Mouse (Mus musculus): ENCODE results near the gene D230025D16Rik. TPM values are rescaled to one million over a fixed set of nuclear protein-coding genes. Genes with fewer than 3 reads are reported as not detected.

Gene D230025D16Rik
- polyA plus RNA-seq, 1 experiment from 2014 or later, result 30.3 TPM

GRCm38 (mm10) chr8:105261326-105261980 is 36.5 kb downstream of the D230025D16Rik start:
- Histone ChIP-seq H3K4me3 (replicated peaks) (no peak overlapping the region), H3K9ac (replicated peaks) (no peak overlapping the region), H3K9me3 (replicated peaks) (no peaks in the 10 kb centered on the region), H3K27me3 (replicated peaks) (peaks cover 87% of the 10 kb centered on the region), H3K27ac (replicated peaks) (no peak overlapping the region), H3K36me3 (no peaks in the 10 kb centered on the region), H3K4me1 (peaks cover 32% of the 10 kb centered on the region), H3K4me2 (no peak overlapping the region)
- no peak for ATAC-seq (ENCODE audit: low FRiP score)
- WGBS, result 86% methylated on average over 12 of the region's 12 CpGs

GRCm38 (mm10) chr8:105263244-105263912 is 38.4 kb downstream of the D230025D16Rik start:
- H3K4me1 ChIP-seq, result peaks cover 45% of the 10 kb centered on the region
- peak overlapping the region; percentile 64 for H3K4me3 ChIP-seq (replicated peaks)
- ATAC-seq (ENCODE audit: low FRiP score), result no peak
- no peaks in the 10 kb centered on the region for H3K9me3 ChIP-seq (replicated peaks)
- no peak overlapping the region for H3K27ac ChIP-seq (replicated peaks)
- H3K4me2 ChIP-seq, result 0 out of 2 replicates have a peak overlapping the region, but pooled peaks have one; percentile 92
- no peak overlapping the region for H3K9ac ChIP-seq (replicated peaks)
- H3K36me3 ChIP-seq, result no peaks in the 10 kb centered on the region
- WGBS, result 41% methylated on average over 16 of the region's 16 CpGs
- peaks cover 91% of the 10 kb centered on the region for H3K27me3 ChIP-seq (replicated peaks)

- no peaks in the 10 kb centered on the region for H3K9me3 ChIP-seq (replicated peaks)
- H3K36me3 ChIP-seq, result no peaks in the 10 kb centered on the region
- H3K4me2 ChIP-seq, result peak within 1 kb of the TSS; percentile 92
- peaks cover 45% of the 10 kb centered on the region for H3K4me1 ChIP-seq
- no peak for ATAC-seq (ENCODE audit: low FRiP score)
- WGBS, result under 1% methylated on average over 54 of the region's 54 CpGs
- peaks cover 90% of the 10 kb centered on the region for H3K27me3 ChIP-seq (replicated peaks)
- H3K27ac ChIP-seq (replicated peaks), result no peak within 1 kb of the TSS
- peak within 1 kb of the TSS; percentile 64 for H3K4me3 ChIP-seq (replicated peaks)
- H3K9ac ChIP-seq (replicated peaks), result peak within 1 kb of the TSS; percentile 49
Measured at GRCm38 (mm10) chr8:105264024-105264982, 39.4 kb downstream of the D230025D16Rik start, which contains the start of the genes Tradd and Fbxl8. Gene Tradd, minus strand, starts transcription at chr8:105264609. Gene Fbxl8, plus strand, starts transcription at chr8:105264648.

- H3K9me3 ChIP-seq (replicated peaks), result no peaks in the 10 kb centered on the region
- no peak overlapping the region for H3K27ac ChIP-seq (replicated peaks)
- H3K36me3 ChIP-seq, result no peaks in the 10 kb centered on the region
- no peak for ATAC-seq (ENCODE audit: low FRiP score)
- H3K4me2 ChIP-seq, result peak overlapping the region; percentile 92
- H3K27me3 ChIP-seq (replicated peaks), result peaks cover 91% of the 10 kb centered on the region
- H3K4me1 ChIP-seq, result peaks cover 46% of the 10 kb centered on the region
- no peak overlapping the region for H3K9ac ChIP-seq (replicated peaks)
- peak overlapping the region; percentile 64 for H3K4me3 ChIP-seq (replicated peaks)
- 4% methylated on average over 10 of the region's 10 CpGs for WGBS
Measured at GRCm38 (mm10) chr8:105265128-105265527, 40.2 kb downstream of the D230025D16Rik start.

- Histone ChIP-seq H3K27ac (replicated peaks) (no peak overlapping the region), H3K4me2 (peak overlapping the region; percentile 3; the same call in 1 of the 2 replicates), H3K9me3 (replicated peaks) (no peaks in the 10 kb centered on the region), H3K36me3 (no peaks in the 10 kb centered on the region), H3K4me1 (peaks cover 56% of the 10 kb centered on the region), H3K27me3 (replicated peaks) (peaks cover 91% of the 10 kb centered on the region), H3K4me3 (replicated peaks) (no peak overlapping the region), H3K9ac (replicated peaks) (no peak overlapping the region)
- WGBS, result 13% methylated on average over 13 of the region's 13 CpGs
- ATAC-seq (ENCODE audit: low FRiP score), result no peak
Measured at GRCm38 (mm10) chr8:105266775-105267174, 41.8 kb downstream of the D230025D16Rik start.

- 3% methylated on average over 65 of the region's 65 CpGs for WGBS
- peak overlapping the region; percentile 54 for H3K9ac ChIP-seq (replicated peaks)
- H3K9me3 ChIP-seq (replicated peaks), result no peaks in the 10 kb centered on the region
- H3K36me3 ChIP-seq, result no peaks in the 10 kb centered on the region
- ATAC-seq (ENCODE audit: low FRiP score), result peak; percentile 89
- H3K27ac ChIP-seq (replicated peaks), result peak overlapping the region; percentile 82
- peaks cover 56% of the 10 kb centered on the region for H3K4me1 ChIP-seq
- H3K4me3 ChIP-seq (replicated peaks), result peak overlapping the region; percentile 54
- H3K4me2 ChIP-seq, result peak overlapping the region; percentile 80
- H3K27me3 ChIP-seq (replicated peaks), result peaks cover 95% of the 10 kb centered on the region
Measured at GRCm38 (mm10) chr8:105268342-105269074, 43.6 kb downstream of the D230025D16Rik start.

- H3K27me3 ChIP-seq (replicated peaks), result peaks cover 95% of the 10 kb centered on the region
- peak overlapping the region; percentile 82 for H3K27ac ChIP-seq (replicated peaks)
- no peaks in the 10 kb centered on the region for H3K9me3 ChIP-seq (replicated peaks)
- 1% methylated on average over 10 of the region's 10 CpGs for WGBS
- peak; percentile 6; the same call in 1 of the 2 replicates for ATAC-seq (ENCODE audit: low FRiP score)
- no peaks in the 10 kb centered on the region for H3K36me3 ChIP-seq
- H3K9ac ChIP-seq (replicated peaks), result peak overlapping the region; percentile 54
- peak overlapping the region; percentile 80 for H3K4me2 ChIP-seq
- peaks cover 52% of the 10 kb centered on the region for H3K4me1 ChIP-seq
- peak overlapping the region; percentile 54 for H3K4me3 ChIP-seq (replicated peaks)
Measured at GRCm38 (mm10) chr8:105269075-105269458, 44.1 kb downstream of the D230025D16Rik start.

GRCm38 (mm10) chr8:105269461-105269947 is 44.6 kb downstream of the D230025D16Rik start, which contains the start of gene Hsf4:
Gene Hsf4, plus strand, starts transcription at chr8:105269801.
- Histone ChIP-seq H3K27me3 (replicated peaks) (peaks cover 96% of the 10 kb centered on the region), H3K9ac (replicated peaks) (peak within 1 kb of the TSS; percentile 54), H3K36me3 (no peaks in the 10 kb centered on the region), H3K4me3 (replicated peaks) (peak within 1 kb of the TSS; percentile 54), H3K4me1 (peaks cover 48% of the 10 kb centered on the region), H3K9me3 (replicated peaks) (no peaks in the 10 kb centered on the region), H3K4me2 (peak within 1 kb of the TSS; percentile 80), H3K27ac (replicated peaks) (peak within 1 kb of the TSS; percentile 82)
- under 1% methylated on average over 42 of the region's 42 CpGs for WGBS
- ATAC-seq (ENCODE audit: low FRiP score), result no peak

- H3K9ac ChIP-seq (replicated peaks), result no peak overlapping the region
Measured at GRCm38 (mm10) chr8:105270101-105270915, 45.4 kb downstream of the D230025D16Rik start.

GRCm38 (mm10) chr8:105270916-105271186 is 45.9 kb downstream of the D230025D16Rik start:
- H3K9me3 ChIP-seq (replicated peaks), result no peaks in the 10 kb centered on the region
- peak overlapping the region; percentile 13; the same call in 1 of the 2 replicates for H3K4me3 ChIP-seq (replicated peaks)
- peaks cover 47% of the 10 kb centered on the region for H3K4me1 ChIP-seq
- peaks cover 96% of the 10 kb centered on the region for H3K27me3 ChIP-seq (replicated peaks)
- peak overlapping the region; percentile 80 for H3K4me2 ChIP-seq
- no peaks in the 10 kb centered on the region for H3K36me3 ChIP-seq
- 3% methylated on average over 11 of the region's 11 CpGs for WGBS
- H3K27ac ChIP-seq (replicated peaks), result no peak overlapping the region
- H3K9ac ChIP-seq (replicated peaks), result no peak overlapping the region
- no peak for ATAC-seq (ENCODE audit: low FRiP score)

More at GRCm38 (mm10) chr8:105270101-105270915, 45.4 kb downstream of the D230025D16Rik start:
- peaks cover 42% of the 10 kb centered on the region for H3K4me1 ChIP-seq
- no peak overlapping the region for H3K27ac ChIP-seq (replicated peaks)
- ATAC-seq (ENCODE audit: low FRiP score), result no peak
- no peaks in the 10 kb centered on the region for H3K36me3 ChIP-seq
- H3K4me2 ChIP-seq, result peak overlapping the region; percentile 80
- WGBS, result 3% methylated on average over 39 of the region's 39 CpGs
- no peaks in the 10 kb centered on the region for H3K9me3 ChIP-seq (replicated peaks)
- peak overlapping the region; percentile 54 for H3K4me3 ChIP-seq (replicated peaks)
- H3K27me3 ChIP-seq (replicated peaks), result peaks cover 96% of the 10 kb centered on the region

All from neural tube, embryonic 15.5 days (tissue).